Mouse (Mus musculus): ENCODE data around the gene Ldb3.

Ldb3 gene

GRCm38 (mm10) chr14:34588498-34588897 is at the start of gene Ldb3:
Gene Ldb3 (minus strand): TSS chr14:34588682.
- DNase-seq (ENCODE audit: low read depth) = no peak

- no peak for DNase-seq (ENCODE audit: low read depth)
Observed at GRCm38 (mm10) chr14:34635721-34636120, 47.2 kb upstream of the Ldb3 start.

GRCm38 (mm10) chr14:34635192-34635591 is 46.7 kb upstream of the Ldb3 start:
- DNase-seq (ENCODE audit: low read depth) = no peak

- DNase-seq (ENCODE audit: low read depth) = no peak
Observed at GRCm38 (mm10) chr14:34632722-34633448, 44.4 kb upstream of the Ldb3 start.

GRCm38 (mm10) chr14:34626824-34627223 is 38.3 kb upstream of the Ldb3 start:
- DNase-seq (ENCODE audit: low read depth) = no peak

GRCm38 (mm10) chr14:34623531-34624210 is 35.2 kb upstream of the Ldb3 start:
- DNase-seq (ENCODE audit: low read depth) = no peak

GRCm38 (mm10) chr14:34623074-34623473 is 34.6 kb upstream of the Ldb3 start:
- no peak for DNase-seq (ENCODE audit: low read depth)

GRCm38 (mm10) chr14:34620611-34621376 is 32.3 kb upstream of the Ldb3 start:
- DNase-seq (ENCODE audit: low read depth) = no peak

GRCm38 (mm10) chr14:34618808-34619207 is 30.3 kb upstream of the Ldb3 start:
- DNase-seq (ENCODE audit: low read depth) = no peak

- peak; percentile 49 for DNase-seq (ENCODE audit: low read depth)
Observed at GRCm38 (mm10) chr14:34616821-34617220, 28.3 kb upstream of the Ldb3 start.

GRCm38 (mm10) chr14:34615625-34616024 is 27.1 kb upstream of the Ldb3 start:
- no peak for DNase-seq (ENCODE audit: low read depth)

- no peak for DNase-seq (ENCODE audit: low read depth)
Observed at GRCm38 (mm10) chr14:34615082-34615481, 26.6 kb upstream of the Ldb3 start.

- no peak for DNase-seq (ENCODE audit: low read depth)
Observed at GRCm38 (mm10) chr14:34614551-34614950, 26.1 kb upstream of the Ldb3 start.

GRCm38 (mm10) chr14:34613523-34613922 is 25.0 kb upstream of the Ldb3 start:
- DNase-seq (ENCODE audit: low read depth) = no peak

GRCm38 (mm10) chr14:34612222-34612621 is 23.7 kb upstream of the Ldb3 start:
- DNase-seq (ENCODE audit: low read depth) = no peak

- no peak for DNase-seq (ENCODE audit: low read depth)
Observed at GRCm38 (mm10) chr14:34611591-34611990, 23.1 kb upstream of the Ldb3 start.

- no peak for DNase-seq (ENCODE audit: low read depth)
Observed at GRCm38 (mm10) chr14:34601910-34602309, 13.4 kb upstream of the Ldb3 start.

- no peak for DNase-seq (ENCODE audit: low read depth)
Observed at GRCm38 (mm10) chr14:34599941-34600340, 11.5 kb upstream of the Ldb3 start, which contains the start of gene Opn4. Gene Opn4 (minus strand): TSS chr14:34600142.

GRCm38 (mm10) chr14:34595596-34596255 is 7.2 kb upstream of the Ldb3 start:
- DNase-seq (ENCODE audit: low read depth) = no peak

- DNase-seq (ENCODE audit: low read depth) = no peak
Observed at GRCm38 (mm10) chr14:34591741-34592535, 3.5 kb upstream of the Ldb3 start.

Measured in fibroblast of lung, adult 2 months (primary cell).